Mouse (Mus musculus): Measurements from ENCODE around the gene Tspan10. TPM values are rescaled to one million over a fixed set of nuclear protein-coding genes. Genes with fewer than 3 reads are reported as not detected.
A peak's percentile ranks its signal among the peaks of the same experiment; 100 is the strongest.

The Tspan10 gene
- polyA plus RNA-seq, 1 experiment from 2014 or later = not detected

GRCm38 (mm10) chr11:120422651-120423568, 19.5 kb upstream of the Tspan10 start:
- Histone ChIP-seq H3K36me3 (ENCODE audit: insufficient read depth, low read length) (peaks cover 39% of the 10 kb centered on the region), H3K9ac (replicated peaks; ENCODE audit: low read length) (no peak overlapping the region; the same call in 1 of the 2 replicates), H3K27ac (ENCODE audit: low read length) (peak overlapping the region; percentile 88)

GRCm38 (mm10) chr11:120423569-120424295, 18.7 kb upstream of the Tspan10 start:
- Histone ChIP-seq H3K27ac (ENCODE audit: low read length) (peak overlapping the region; percentile 88), H3K4me2 (replicated peaks; ENCODE audit: low read depth, low read length) (no peak overlapping the region), H3K36me3 (ENCODE audit: insufficient read depth, low read length) (peaks cover 42% of the 10 kb centered on the region), H3K27me3 (ENCODE audit: insufficient read depth, low read length) (no peaks in the 10 kb centered on the region), H3K4me1 (ENCODE audit: insufficient read depth, low read length) (peaks cover 29% of the 10 kb centered on the region), H3K9me3 (ENCODE audit: low read length) (no peaks in the 10 kb centered on the region), H3K9ac (replicated peaks; ENCODE audit: low read length) (no peak overlapping the region), H3K4me3 (ENCODE audit: low read length) (no peak overlapping the region)
- 49% methylated on average over 9 of the region's 9 CpGs for WGBS
- ATAC-seq (ENCODE audit: low FRiP score, low TSS enrichment) = peak; percentile 52; the same call in 1 of the 2 replicates

More at GRCm38 (mm10) chr11:120422651-120423568, 19.5 kb upstream of the Tspan10 start:
- no peaks in the 10 kb centered on the region for H3K27me3 ChIP-seq (ENCODE audit: insufficient read depth, low read length)
- WGBS = 20% methylated on average over 13 of the region's 13 CpGs
- peak overlapping the region; percentile 18; the same call in 1 of the 2 replicates for H3K4me2 ChIP-seq (replicated peaks; ENCODE audit: low read depth, low read length)
- no peaks in the 10 kb centered on the region for H3K9me3 ChIP-seq (ENCODE audit: low read length)
- no peak overlapping the region for H3K4me3 ChIP-seq (ENCODE audit: low read length)
- H3K4me1 ChIP-seq (ENCODE audit: insufficient read depth, low read length) = peaks cover 29% of the 10 kb centered on the region
- peak; percentile 80 for ATAC-seq (ENCODE audit: low FRiP score, low TSS enrichment)

DNA sequence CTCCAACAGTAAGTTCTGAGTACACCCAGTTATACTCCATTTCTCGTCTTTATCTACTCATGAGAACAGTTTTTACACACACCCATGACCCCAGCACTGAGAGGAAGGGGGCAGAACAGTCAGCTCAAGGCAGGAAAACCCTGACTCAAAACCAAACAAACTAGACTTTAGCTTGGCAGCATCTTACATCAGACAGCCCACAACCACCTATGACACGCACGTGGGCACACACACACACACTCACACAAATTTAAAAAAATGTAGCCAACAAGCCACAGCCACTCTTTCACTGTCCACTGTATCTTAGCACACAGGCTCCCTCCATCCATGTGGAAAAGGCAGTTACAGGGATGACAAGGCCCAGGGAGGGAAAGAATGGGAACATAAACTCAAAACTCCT, 15.7 kb upstream of the Tspan10 start:
- Histone ChIP-seq H3K9me3 (ENCODE audit: low read length) (no peaks in the 10 kb centered on the region), H3K36me3 (ENCODE audit: insufficient read depth, low read length) (peaks cover 38% of the 10 kb centered on the region), H3K4me3 (ENCODE audit: low read length) (no peak overlapping the region), H3K27me3 (ENCODE audit: insufficient read depth, low read length) (no peaks in the 10 kb centered on the region), H3K27ac (ENCODE audit: low read length) (no peak overlapping the region), H3K4me2 (replicated peaks; ENCODE audit: low read depth, low read length) (no peak overlapping the region), H3K4me1 (ENCODE audit: insufficient read depth, low read length) (peaks cover 23% of the 10 kb centered on the region), H3K9ac (replicated peaks; ENCODE audit: low read length) (no peak overlapping the region)
- ATAC-seq (ENCODE audit: low FRiP score, low TSS enrichment) = no peak
- WGBS = 91% methylated on average over 3 of the region's 3 CpGs

GRCm38 (mm10) chr11:120437152-120437856, 5.1 kb upstream of the Tspan10 start, which contains the start of gene Nploc4:
Gene Nploc4 (minus strand): TSS chr11:120437708.
- H3K36me3 ChIP-seq (ENCODE audit: insufficient read depth, low read length) = peaks cover 9% of the 10 kb centered on the region
- peak within 1 kb of the TSS; percentile 89 for H3K4me3 ChIP-seq (ENCODE audit: low read length)
- H3K4me1 ChIP-seq (ENCODE audit: insufficient read depth, low read length) = peaks cover 14% of the 10 kb centered on the region
- no peaks in the 10 kb centered on the region for H3K9me3 ChIP-seq (ENCODE audit: low read length)
- ATAC-seq (ENCODE audit: low FRiP score, low TSS enrichment) = peak; percentile 89
- H3K27ac ChIP-seq (ENCODE audit: low read length) = peak within 1 kb of the TSS; percentile 76
- no peaks in the 10 kb centered on the region for H3K27me3 ChIP-seq (ENCODE audit: insufficient read depth, low read length)
- peak within 1 kb of the TSS; percentile 96 for H3K4me2 ChIP-seq (replicated peaks; ENCODE audit: low read depth, low read length)
- 0% methylated on average over 63 of the region's 77 CpGs for WGBS
- peak within 1 kb of the TSS; percentile 93 for H3K9ac ChIP-seq (replicated peaks; ENCODE audit: low read length)

- peak overlapping the region; percentile 76 for H3K27ac ChIP-seq (ENCODE audit: low read length)
- peak overlapping the region; percentile 89 for H3K4me3 ChIP-seq (ENCODE audit: low read length)
- H3K27me3 ChIP-seq (ENCODE audit: insufficient read depth, low read length) = no peaks in the 10 kb centered on the region
- H3K9ac ChIP-seq (replicated peaks; ENCODE audit: low read length) = peak overlapping the region; percentile 93
- 20% methylated on average over 12 of the region's 12 CpGs for WGBS
- H3K4me1 ChIP-seq (ENCODE audit: insufficient read depth, low read length) = peaks cover 14% of the 10 kb centered on the region
- H3K36me3 ChIP-seq (ENCODE audit: insufficient read depth, low read length) = peaks cover 3% of the 10 kb centered on the region
- ATAC-seq (ENCODE audit: low FRiP score, low TSS enrichment) = no peak
- peak overlapping the region; percentile 96 for H3K4me2 ChIP-seq (replicated peaks; ENCODE audit: low read depth, low read length)
- no peaks in the 10 kb centered on the region for H3K9me3 ChIP-seq (ENCODE audit: low read length)
These were observed 4.5 kb upstream of the Tspan10 start for GRCm38 (mm10) chr11:120437857-120438385.

DNA sequence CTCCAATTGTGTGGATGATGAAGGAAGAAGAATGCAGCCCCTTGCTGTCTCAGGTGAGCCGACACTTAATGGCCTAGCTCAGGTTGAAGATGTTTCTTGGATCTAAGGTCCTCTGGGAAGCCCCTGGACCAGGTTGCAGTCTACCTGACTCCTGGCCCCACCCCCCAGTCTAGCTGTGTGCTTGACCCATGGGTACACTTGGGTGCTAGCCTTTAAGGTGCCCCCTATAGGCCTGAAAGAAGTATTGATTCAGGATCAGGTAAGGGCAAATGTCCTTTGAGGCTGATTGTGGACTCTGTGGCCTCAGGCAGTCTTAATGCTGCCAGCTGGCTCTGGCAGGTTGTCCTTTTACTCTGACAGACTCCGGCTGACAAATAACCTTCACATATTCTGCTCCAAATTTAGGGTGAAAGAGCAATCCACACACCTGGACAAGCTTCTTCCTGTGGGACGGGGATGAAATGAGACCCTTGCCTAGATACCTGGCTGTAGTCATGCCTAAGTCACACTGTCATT, 379 bp downstream of the Tspan10 start:
- Histone ChIP-seq H3K27ac (ENCODE audit: low read length) (no peak overlapping the region), H3K4me3 (ENCODE audit: low read length) (no peak overlapping the region), H3K9ac (replicated peaks; ENCODE audit: low read length) (no peak overlapping the region), H3K4me2 (replicated peaks; ENCODE audit: low read depth, low read length) (no peak overlapping the region), H3K27me3 (ENCODE audit: insufficient read depth, low read length) (no peaks in the 10 kb centered on the region), H3K36me3 (ENCODE audit: insufficient read depth, low read length) (no peaks in the 10 kb centered on the region), H3K4me1 (ENCODE audit: insufficient read depth, low read length) (0 out of 2 replicates have a peak, but pooled peaks cover 2% of the 10 kb centered on the region), H3K9me3 (ENCODE audit: low read length) (no peaks in the 10 kb centered on the region)
- WGBS = 88% methylated on average over 3 of the region's 3 CpGs
- ATAC-seq (ENCODE audit: low FRiP score, low TSS enrichment) = no peak

DNA sequence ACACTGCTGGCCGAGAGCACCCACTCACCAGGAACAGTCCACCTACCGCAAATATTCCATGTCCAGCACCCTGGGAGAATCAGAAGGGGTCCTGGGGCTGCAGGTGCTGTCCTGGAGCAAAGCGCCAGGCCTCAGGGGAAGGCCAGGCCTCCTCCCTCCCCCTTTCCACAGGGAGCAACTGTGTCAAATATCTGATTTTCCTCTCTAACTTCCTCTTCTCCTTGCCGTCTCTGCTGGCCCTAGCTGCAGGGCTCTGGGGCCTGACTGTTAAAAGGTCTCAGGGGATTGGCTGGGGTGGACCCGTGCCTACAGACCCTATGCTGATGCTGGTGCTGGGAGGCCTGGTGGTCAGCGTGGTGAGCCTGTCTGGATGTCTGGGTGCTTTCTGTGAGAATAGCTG, 1.7 kb downstream of the Tspan10 start:
- Histone ChIP-seq H3K9ac (replicated peaks; ENCODE audit: low read length) (no peak overlapping the region), H3K9me3 (ENCODE audit: low read length) (no peaks in the 10 kb centered on the region), H3K4me1 (ENCODE audit: insufficient read depth, low read length) (no peaks in the 10 kb centered on the region), H3K36me3 (ENCODE audit: insufficient read depth, low read length) (no peaks in the 10 kb centered on the region), H3K4me3 (ENCODE audit: low read length) (no peak overlapping the region), H3K27me3 (ENCODE audit: insufficient read depth, low read length) (no peaks in the 10 kb centered on the region), H3K4me2 (replicated peaks; ENCODE audit: low read depth, low read length) (no peak overlapping the region), H3K27ac (ENCODE audit: low read length) (no peak overlapping the region)
- ATAC-seq (ENCODE audit: low FRiP score, low TSS enrichment) = no peak
- WGBS = 65% methylated on average over 6 of the region's 6 CpGs

DNA sequence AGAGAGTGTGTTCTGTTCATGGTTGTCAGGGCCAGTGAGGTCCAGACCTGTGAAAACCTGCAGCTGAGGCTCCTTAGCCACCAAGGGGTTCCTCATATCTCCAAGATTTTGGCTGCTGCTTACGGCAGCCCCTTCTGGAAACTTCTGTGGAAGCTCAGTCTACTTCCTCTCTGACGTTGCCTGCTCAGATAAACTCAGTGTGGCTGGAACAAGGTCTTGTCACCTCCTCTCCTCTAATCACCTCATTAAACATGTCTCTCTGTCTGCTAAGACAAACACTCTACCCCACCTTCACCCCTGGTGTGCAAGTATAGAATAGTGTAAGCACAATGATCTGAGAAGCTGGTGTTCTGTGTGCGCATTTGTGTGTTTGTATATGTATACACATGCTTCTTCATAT, 3.0 kb downstream of the Tspan10 start:
- ATAC-seq (ENCODE audit: low FRiP score, low TSS enrichment) = no peak
- WGBS = 45% methylated on average over 3 of the region's 3 CpGs
- Histone ChIP-seq H3K4me2 (replicated peaks; ENCODE audit: low read depth, low read length) (no peak overlapping the region), H3K27ac (ENCODE audit: low read length) (no peak overlapping the region), H3K27me3 (ENCODE audit: insufficient read depth, low read length) (no peaks in the 10 kb centered on the region), H3K36me3 (ENCODE audit: insufficient read depth, low read length) (no peaks in the 10 kb centered on the region), H3K9me3 (ENCODE audit: low read length) (no peaks in the 10 kb centered on the region), H3K4me3 (ENCODE audit: low read length) (no peak overlapping the region), H3K9ac (replicated peaks; ENCODE audit: low read length) (no peak overlapping the region), H3K4me1 (ENCODE audit: insufficient read depth, low read length) (no peaks in the 10 kb centered on the region)

GRCm38 (mm10) chr11:120447179-120447578, 4.7 kb downstream of the Tspan10 start:
- no peak overlapping the region for H3K4me2 ChIP-seq (replicated peaks; ENCODE audit: low read depth, low read length)
- H3K4me1 ChIP-seq (ENCODE audit: insufficient read depth, low read length) = no peaks in the 10 kb centered on the region
- no peak for ATAC-seq (ENCODE audit: low FRiP score, low TSS enrichment)
- H3K9me3 ChIP-seq (ENCODE audit: low read length) = no peaks in the 10 kb centered on the region
- WGBS = 56% methylated on average over 7 of the region's 7 CpGs
- no peak overlapping the region for H3K9ac ChIP-seq (replicated peaks; ENCODE audit: low read length)
- no peak overlapping the region for H3K27ac ChIP-seq (ENCODE audit: low read length)
- H3K36me3 ChIP-seq (ENCODE audit: insufficient read depth, low read length) = no peaks in the 10 kb centered on the region
- H3K27me3 ChIP-seq (ENCODE audit: insufficient read depth, low read length) = no peaks in the 10 kb centered on the region
- H3K4me3 ChIP-seq (ENCODE audit: low read length) = no peak overlapping the region

All from kidney, embryonic 16.5 days (tissue).